Mouse (Mus musculus) kidney, postnatal 0 days (tissue): ENCODE measurements at regions not wholly inside any gene's neighbourhood (a gene's known extent, or its start where the extent isn't known, plus 50 kb on each side); places are given as distances from the start of the nearest gene placed in this dataset.

Experiments
- ATAC-seq: fragments of 200-750 bp; cut with Nextera tagmentation; replicated peaks from 2 replicates; pipeline ENCODE4 v1.8.0; 2017; ENCODE audit warnings: low read depth, moderate number of reproducible peaks, moderate TSS enrichment, moderate library complexity; ENCODE audit not compliant: low FRiP score
- DNase-seq: peaks from one replicate; pipeline ENCODE4 v3.0.0-alpha.2; 2016; ENCODE audit warnings: low spot score
- H3K27ac ChIP-seq: fragments of 300-500 bp; sonication (generic); 2 replicates; pipeline ENCODE4 v1.5.1; 2014; ENCODE audit warnings: mild to moderate bottlenecking
- H3K27me3 ChIP-seq: fragments of 300-500 bp; sonication (generic); 2 replicates; pipeline ENCODE4 v1.6.1; 2014; ENCODE audit warnings: low read length, mixed read lengths; ENCODE audit not compliant: insufficient read depth
- H3K36me3 ChIP-seq: fragments of 300-500 bp; sonication (generic); 2 replicates; pipeline ENCODE4 v1.6.1; 2014; ENCODE audit warnings: low read length, mixed read lengths; ENCODE audit not compliant: insufficient read depth
- H3K4me1 ChIP-seq: fragments of 300-500 bp; sonication (generic); replicated peaks from 2 replicates; pipeline ENCODE4 v1.6.1; 2014; ENCODE audit warnings: antibody characterized with exemption, low read length, mixed read lengths; ENCODE audit not compliant: insufficient read depth
- H3K4me2 ChIP-seq: fragments of 300-500 bp; sonication (generic); 2 replicates; pipeline ENCODE4 v1.6.1; 2014; ENCODE audit warnings: mild to moderate bottlenecking, low read length, moderate library complexity, mixed read lengths
- H3K4me3 ChIP-seq: fragments of 300-500 bp; sonication (generic); replicated peaks from 2 replicates; pipeline ENCODE4 v1.5.1; 2014; ENCODE audit warnings: low read depth, low read length
- H3K9ac ChIP-seq: fragments of 300-500 bp; sonication (generic); 2 replicates; pipeline ENCODE4 v1.6.1; 2014; ENCODE audit warnings: low read depth, low read length
- H3K9me3 ChIP-seq: fragments of 300-500 bp; sonication (generic); replicated peaks from 2 replicates; pipeline ENCODE4 v1.6.1; 2016; ENCODE audit warnings: low read length, inconsistent platforms, mixed read lengths
- CTCF ChIP-seq: IDR thresholded peaks from 2 replicates; pipeline ENCODE4 v1.5.1; 2016; ENCODE audit warnings: antibody characterized with exemption, low read depth, mild to moderate bottlenecking, moderate library complexity
- WGBS: fragments of 180-500 bp; shearing (Covaris S2); extraction: QIAGEN DNeasy Blood & Tissue Kit; methylation state at CpG from one replicate; pipeline ENCODE4 v1.1.7; 2014; 5-methylcytosine and 5-hydroxymethylcytosine counted together

DNA sequence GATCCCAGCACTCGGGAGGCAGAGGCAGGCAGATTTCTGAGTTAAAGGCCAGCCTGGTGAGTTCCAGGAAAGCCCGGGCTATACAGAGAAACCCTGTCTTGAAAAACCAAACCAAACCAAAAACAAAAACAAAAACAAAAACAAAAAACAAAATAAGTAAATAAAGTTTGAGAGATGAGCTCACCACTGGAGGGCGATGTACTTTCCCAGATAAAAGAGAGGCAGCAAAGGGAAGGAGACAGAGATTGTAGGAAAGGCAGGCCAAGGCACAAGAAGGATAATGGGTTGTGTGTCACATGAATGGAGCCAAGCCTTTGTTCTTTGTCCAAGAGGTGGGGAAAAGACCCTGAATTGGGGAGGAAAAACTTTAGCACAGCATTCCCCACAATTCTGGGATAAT lies 67.6 kb upstream of the Tmem92 start:
- Histone ChIP-seq H3K4me2 (no peak overlapping the region), H3K9ac (no peak overlapping the region), H3K36me3 (no peaks in the 10 kb centered on the region), H3K27me3 (no peaks in the 10 kb centered on the region), H3K27ac (no peak overlapping the region), H3K4me1 (no peaks in the 10 kb centered on the region), H3K4me3 (no peak overlapping the region), H3K9me3 (no peaks in the 10 kb centered on the region)
- DNase-seq, result no peak
- TF ChIP-seq CTCF, result peak; percentile 20; the same call in 1 of the 2 replicates
- no peak for ATAC-seq
- 89% methylated on average over 3 of the region's 3 CpGs for WGBS

DNA sequence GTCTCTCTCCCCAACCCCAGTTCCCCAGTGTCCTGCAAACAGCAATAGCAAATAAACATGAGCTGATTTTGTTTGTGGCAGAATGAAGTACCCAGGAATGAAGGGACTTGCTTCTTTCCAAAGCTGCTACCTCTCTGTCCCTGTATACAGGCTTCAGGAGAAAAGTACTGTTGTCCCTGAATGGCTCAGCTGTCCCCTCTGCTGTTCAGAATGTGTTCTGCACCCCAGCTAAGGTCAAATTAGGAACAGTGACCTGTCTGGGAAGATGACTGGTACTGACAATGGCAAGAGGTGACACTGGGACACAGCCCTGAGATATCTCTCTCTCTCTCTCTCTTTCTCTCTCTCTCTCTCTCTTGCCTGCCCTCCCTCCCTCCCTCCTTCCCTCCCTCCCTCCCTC lies 56.6 kb upstream of the Tmem92 start:
- Histone ChIP-seq H3K27ac (no peak overlapping the region), H3K27me3 (no peaks in the 10 kb centered on the region), H3K4me3 (no peak overlapping the region), H3K4me2 (no peak overlapping the region), H3K36me3 (no peaks in the 10 kb centered on the region), H3K4me1 (no peaks in the 10 kb centered on the region), H3K9me3 (no peaks in the 10 kb centered on the region), H3K9ac (no peak overlapping the region)
- ATAC-seq (no peak), DNase-seq (peak; percentile 28)
- peak; percentile 48; the same call in 1 of the 2 replicates for TF ChIP-seq CTCF

DNA sequence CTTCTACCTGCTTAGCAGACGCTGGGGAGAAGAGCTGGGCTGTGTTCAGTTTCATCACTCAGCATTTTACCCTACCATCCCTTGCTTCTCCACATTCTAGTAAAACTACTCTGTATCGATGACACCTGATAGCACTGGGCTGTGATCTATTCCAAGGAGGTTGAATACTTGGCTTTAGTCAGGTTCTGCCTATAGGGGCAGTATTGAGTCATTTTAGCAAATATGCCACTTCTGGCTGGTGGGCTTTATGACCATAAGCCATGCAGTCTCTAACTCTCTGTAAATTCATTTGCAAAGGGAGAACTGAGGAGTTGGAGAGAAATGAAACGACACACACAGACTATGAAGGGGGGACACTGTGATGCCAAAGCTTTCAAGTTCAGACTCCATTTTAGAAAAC lies 55.6 kb upstream of the Tmem92 start:
- Histone ChIP-seq H3K4me2 (no peak overlapping the region), H3K27ac (no peak overlapping the region), H3K27me3 (no peaks in the 10 kb centered on the region), H3K9me3 (no peaks in the 10 kb centered on the region), H3K36me3 (no peaks in the 10 kb centered on the region), H3K9ac (no peak overlapping the region), H3K4me1 (no peaks in the 10 kb centered on the region), H3K4me3 (no peak overlapping the region)
- 54% methylated on average over 3 of the region's 3 CpGs for WGBS
- DNase-seq, result peak; percentile 14
- ATAC-seq, result no peak
- peak; percentile 57 for TF ChIP-seq CTCF

DNA sequence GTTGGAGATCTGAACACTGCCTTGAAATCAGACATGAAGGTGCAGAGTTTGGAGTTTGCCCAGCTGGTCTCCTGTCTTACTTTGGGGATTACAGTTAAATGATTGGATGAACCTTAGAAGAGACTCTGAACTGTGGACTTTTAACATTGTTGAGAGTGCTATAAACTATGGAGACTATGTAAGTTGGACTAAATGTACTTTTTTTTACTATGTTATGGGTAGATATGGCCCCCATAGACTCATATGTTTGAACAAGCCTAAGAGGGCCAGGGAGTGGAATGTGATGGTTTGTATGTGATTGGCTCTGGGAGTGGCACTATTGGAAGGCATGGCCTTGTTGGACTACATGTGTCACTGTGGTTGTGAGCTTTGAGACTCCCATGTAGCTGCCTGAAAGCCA lies 53.8 kb upstream of the Tmem92 start:
- ATAC-seq, result no peak
- no peak for TF ChIP-seq CTCF

DNA sequence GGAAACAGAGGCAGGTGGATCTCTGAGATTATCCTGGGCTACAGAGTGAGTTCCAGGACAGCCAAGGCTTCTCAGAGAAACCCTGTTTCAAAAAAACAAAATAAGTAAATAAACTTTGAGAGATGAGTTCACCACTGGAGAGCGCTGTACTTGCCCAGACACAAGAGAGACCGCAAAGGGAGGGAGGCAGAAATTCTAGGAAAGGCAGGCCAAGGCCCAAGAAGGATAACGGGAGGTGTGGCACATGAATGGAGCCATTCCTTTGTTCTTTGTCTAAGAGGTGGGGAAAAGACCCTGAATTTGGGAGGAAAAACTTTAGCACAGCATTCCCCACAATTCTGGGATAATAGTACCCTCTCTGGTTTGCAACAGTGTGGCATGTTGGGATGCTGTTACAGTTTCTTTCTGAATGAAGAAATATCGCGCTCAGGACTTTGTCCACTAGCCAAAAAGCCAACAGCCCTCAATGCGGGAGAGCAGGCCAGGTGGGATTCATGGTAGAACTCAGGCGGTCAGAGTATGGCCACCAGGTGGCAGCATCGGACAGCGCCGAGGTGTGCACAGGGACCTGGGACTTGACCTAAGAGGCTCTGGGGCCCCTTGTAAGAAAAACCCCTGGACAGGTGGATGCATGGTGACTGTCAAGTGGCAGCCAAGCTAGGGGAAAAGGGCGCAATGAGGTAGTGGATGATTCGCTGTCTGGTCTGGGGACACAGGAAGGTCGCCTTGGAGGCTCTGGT lies 49.9 kb upstream of the Tmem92 start:
- peak; percentile 69 for DNase-seq
- 0 out of 2 replicates have a peak, but pooled peaks have one; percentile 57 for ATAC-seq
- H3K27me3 ChIP-seq, result no peaks in the 10 kb centered on the region
- no peaks in the 10 kb centered on the region for H3K9me3 ChIP-seq
- H3K4me3 ChIP-seq, result no peak overlapping the region
- no peak overlapping the region for H3K27ac ChIP-seq
- WGBS, result 33% methylated on average over 13 of the region's 13 CpGs
- H3K9ac ChIP-seq, result no peak overlapping the region
- peak; percentile 85 for TF ChIP-seq CTCF
- H3K36me3 ChIP-seq, result no peaks in the 10 kb centered on the region
- H3K4me2 ChIP-seq, result no peak overlapping the region
- H3K4me1 ChIP-seq, result no peaks in the 10 kb centered on the region

More for the DNA sequence above, 53.8 kb upstream of the Tmem92 start:
- H3K9ac ChIP-seq, result no peak overlapping the region
- H3K4me1 ChIP-seq, result no peaks in the 10 kb centered on the region
- H3K27me3 ChIP-seq, result no peaks in the 10 kb centered on the region
- no peaks in the 10 kb centered on the region for H3K9me3 ChIP-seq
- no peak for DNase-seq
- H3K36me3 ChIP-seq, result no peaks in the 10 kb centered on the region
- no peak overlapping the region for H3K4me3 ChIP-seq
- no peak overlapping the region for H3K4me2 ChIP-seq
- H3K27ac ChIP-seq, result no peak overlapping the region
